Mouse (Mus musculus) ovary, postnatal 36 days (tissue): ENCODE measurements around the gene Rundc3b.

Experiments used
- DNase-seq: peaks from one replicate; pipeline ENCODE4 v3.0.0; 2022; ENCODE audit warnings: low spot score, mixed read lengths

Rundc3b gene

GRCm38 (mm10) chr5:8488701-8489297 is 134.0 kb downstream of the Rundc3b start:
- no peak for DNase-seq

- no peak for DNase-seq
Observed at GRCm38 (mm10) chr5:8487989-8488700, 134.6 kb downstream of the Rundc3b start.

GRCm38 (mm10) chr5:8456561-8456960 is 166.2 kb downstream of the Rundc3b start:
- no peak for DNase-seq

GRCm38 (mm10) chr5:8455565-8455964 is 167.2 kb downstream of the Rundc3b start:
- DNase-seq, result no peak
